Mouse (Mus musculus): Measurements from ENCODE around the gene Orai3. TPM values are rescaled to one million over a fixed set of nuclear protein-coding genes. Genes with fewer than 3 reads are reported as not detected.
"Not testable (repeated sequence)": the region's sequence is repeated elsewhere in the genome, so short reads cannot be mapped to it uniquely, and the experiment has no call there.

Gene Orai3
- polyA plus RNA-seq, 1 experiment from 2014 or later, result 16.1 TPM

GRCm38 (mm10) chr7:127761026-127761425 is 8.6 kb upstream of the Orai3 start:
- peak; percentile 58 for DNase-seq (ENCODE audit: low spot score)

DNA sequence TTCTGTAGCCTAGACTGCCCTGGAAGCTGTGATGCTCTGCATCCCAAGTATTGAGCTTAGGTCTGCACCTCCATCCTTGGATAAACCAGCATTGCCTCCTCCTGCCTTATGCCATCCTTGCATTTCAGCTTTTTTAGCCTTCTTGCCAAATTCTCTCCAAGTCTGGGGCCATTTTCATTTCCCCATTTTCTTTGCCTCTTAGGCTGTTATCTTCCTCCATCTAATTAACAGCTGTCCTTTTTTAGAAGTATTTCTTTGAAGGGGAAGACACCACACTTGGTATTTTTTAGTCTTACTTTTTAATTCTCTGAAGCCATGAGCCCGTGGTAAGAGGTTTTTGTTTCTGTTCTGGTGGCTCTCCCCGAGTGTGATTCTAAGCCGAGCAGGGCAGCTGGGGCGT is 6.0 kb upstream of the Orai3 start:
- no peak for DNase-seq (ENCODE audit: low spot score)

- DNase-seq (ENCODE audit: low spot score), result no peak
These were observed 3.9 kb upstream of the Orai3 start for GRCm38 (mm10) chr7:127765756-127766155.

GRCm38 (mm10) chr7:127766851-127767609 is 2.6 kb upstream of the Orai3 start:
- DNase-seq (ENCODE audit: low spot score), result no peak

DNA sequence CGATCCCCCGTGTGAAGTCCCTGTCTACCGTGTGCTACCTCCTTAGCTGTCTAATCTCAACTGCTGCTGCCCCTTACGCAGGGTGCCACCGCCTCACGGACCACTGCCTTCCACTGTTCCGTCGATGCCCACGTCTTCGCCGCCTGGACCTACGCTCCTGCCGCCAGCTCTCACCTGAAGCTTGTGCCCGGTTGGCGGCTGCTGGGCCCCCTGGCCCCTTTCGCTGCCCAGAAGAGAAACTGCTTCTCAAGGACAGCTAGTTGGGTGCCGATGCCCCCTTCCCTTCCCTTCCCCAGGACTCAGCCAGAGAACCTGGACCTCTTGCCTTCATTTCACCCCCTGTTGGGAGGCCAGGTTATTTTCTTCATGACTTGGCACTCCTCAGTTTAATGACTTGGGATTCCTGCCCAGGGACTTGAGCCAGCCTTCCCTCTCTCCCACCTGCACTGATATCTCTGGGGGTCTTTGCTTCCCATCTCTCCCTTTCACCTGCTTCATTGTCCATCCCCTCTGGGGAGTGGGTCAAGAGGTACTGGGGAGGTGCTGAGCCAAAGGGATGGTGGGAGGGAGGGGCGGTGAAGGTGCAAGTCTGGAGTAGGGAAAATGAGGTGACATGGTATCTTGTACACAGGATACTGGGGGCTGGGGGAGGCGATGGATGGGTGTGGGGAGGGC is 1.8 kb upstream of the Orai3 start:
- DNase-seq (ENCODE audit: low spot score), result no peak

GRCm38 (mm10) chr7:127768346-127768996 is 1.1 kb upstream of the Orai3 start:
- DNase-seq (ENCODE audit: low spot score), result peak; percentile 41

- peak; percentile 68 for DNase-seq (ENCODE audit: low spot score)
These were observed 520 bp upstream of the Orai3 start for GRCm38 (mm10) chr7:127768997-127769593.

- peak; percentile 45 for DNase-seq (ENCODE audit: low spot score)
These were observed 657 bp downstream of the Orai3 start for GRCm38 (mm10) chr7:127770039-127770905.

DNA sequence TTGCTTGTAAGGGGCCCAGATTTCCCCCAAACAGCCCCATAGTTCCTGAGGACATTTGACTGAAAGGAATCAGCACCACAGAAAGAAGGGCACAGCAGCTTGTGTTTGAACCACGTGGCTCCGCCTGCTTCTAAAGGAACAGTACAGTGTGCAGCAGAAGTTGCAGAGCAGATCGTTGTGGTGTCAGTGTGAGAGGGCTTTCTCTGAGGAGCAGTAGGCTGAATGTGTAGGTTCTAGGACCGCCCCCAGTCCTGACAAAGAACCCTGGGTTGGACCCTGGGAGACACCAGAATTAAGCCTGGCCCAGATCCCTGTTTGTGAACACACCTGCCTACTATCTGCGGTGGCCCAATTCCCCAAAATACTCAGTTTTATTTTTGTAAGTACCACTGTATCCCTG is 1.6 kb downstream of the Orai3 start:
- DNase-seq (ENCODE audit: low spot score), result peak; percentile 57

GRCm38 (mm10) chr7:127772080-127772479 is 2.5 kb downstream of the Orai3 start:
- DNase-seq (ENCODE audit: low spot score), result no peak

- no peak for DNase-seq (ENCODE audit: low spot score)
These were observed 2.9 kb downstream of the Orai3 start for GRCm38 (mm10) chr7:127772557-127772956.

DNA sequence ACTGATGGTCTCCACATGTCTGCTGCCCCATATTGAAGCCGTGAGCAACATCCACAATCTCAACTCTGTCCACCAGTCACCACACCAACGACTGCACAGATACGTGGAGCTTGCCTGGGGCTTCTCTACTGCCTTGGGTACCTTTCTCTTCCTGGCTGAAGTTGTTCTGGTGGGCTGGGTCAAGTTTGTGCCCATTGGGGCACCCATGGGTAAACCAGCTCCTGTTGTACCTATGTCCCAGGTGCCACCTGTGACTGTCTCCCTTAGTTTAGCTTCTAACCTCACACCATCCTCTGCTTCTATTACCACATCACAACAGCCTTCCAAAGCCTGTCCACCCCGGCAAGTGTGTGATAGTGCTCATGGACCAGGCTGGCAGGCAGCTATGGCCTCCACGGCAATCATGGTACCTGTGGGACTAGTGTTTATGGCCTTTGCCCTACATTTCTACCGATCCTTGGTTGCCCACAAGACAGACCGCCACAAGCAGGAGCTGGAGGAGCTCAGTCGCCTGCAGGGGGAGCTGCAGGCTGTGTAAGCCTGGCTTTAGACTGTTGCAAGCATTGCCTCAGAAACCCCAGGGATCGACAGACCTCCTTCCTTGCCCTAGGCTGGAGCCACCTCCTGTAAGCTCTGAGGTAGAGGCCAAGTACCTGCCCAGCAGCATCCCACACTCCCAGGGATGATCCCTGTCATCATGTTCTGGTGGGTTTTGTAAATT is 4.2 kb downstream of the Orai3 start:
- peak; percentile 85 for DNase-seq (ENCODE audit: low spot score)

DNA sequence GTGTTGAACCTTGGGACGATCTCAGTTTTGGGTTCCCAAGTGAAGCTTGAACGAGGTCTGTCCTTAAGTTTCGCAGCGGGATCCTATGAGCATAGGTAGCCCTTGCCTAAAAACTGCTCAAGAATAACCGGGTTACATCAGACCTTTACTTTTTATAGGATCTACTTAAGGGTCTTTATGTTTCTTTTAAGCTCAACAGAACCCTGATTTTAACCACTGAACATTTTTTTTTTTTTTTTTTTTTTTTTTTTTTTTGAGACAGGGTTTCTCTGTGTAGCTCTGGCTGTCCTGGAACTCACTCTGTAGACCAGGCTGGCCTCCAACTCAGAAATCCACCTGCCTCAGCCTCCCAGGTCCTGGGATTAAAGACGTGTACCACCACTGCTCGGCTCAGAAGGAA is 6.2 kb downstream of the Orai3 start:
- not testable (repeated sequence) for DNase-seq (ENCODE audit: low spot score)

DNA sequence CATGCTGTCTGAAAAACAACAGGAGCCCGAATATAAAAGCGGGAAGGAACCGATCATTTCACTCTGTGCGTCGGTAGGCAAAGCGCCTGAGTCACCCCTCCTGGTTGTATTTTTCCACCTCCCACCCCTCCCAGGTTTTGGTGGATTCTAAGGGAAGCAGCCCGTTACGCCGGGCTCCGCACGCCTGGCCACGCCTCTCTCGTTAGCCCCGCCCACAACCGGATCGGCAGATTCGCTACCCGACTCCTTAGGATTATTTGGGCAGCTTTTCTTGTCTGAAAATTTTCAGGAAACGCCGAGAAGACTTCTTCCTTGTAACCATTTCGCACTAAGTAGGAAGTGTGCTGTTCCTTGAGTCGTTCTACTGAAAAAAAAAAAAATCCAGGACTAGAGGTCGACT is 6.8 kb downstream of the Orai3 start, which contains the start of gene Setd1a:
Gene Setd1a, plus strand, starts transcription at position 245 of the 400 bp plus-strand sequence.
- peak; percentile 80 for DNase-seq (ENCODE audit: low spot score)

- peak; percentile 97 for DNase-seq (ENCODE audit: low spot score)
These were observed 7.4 kb downstream of the Orai3 start for GRCm38 (mm10) chr7:127776878-127777473.

DNA sequence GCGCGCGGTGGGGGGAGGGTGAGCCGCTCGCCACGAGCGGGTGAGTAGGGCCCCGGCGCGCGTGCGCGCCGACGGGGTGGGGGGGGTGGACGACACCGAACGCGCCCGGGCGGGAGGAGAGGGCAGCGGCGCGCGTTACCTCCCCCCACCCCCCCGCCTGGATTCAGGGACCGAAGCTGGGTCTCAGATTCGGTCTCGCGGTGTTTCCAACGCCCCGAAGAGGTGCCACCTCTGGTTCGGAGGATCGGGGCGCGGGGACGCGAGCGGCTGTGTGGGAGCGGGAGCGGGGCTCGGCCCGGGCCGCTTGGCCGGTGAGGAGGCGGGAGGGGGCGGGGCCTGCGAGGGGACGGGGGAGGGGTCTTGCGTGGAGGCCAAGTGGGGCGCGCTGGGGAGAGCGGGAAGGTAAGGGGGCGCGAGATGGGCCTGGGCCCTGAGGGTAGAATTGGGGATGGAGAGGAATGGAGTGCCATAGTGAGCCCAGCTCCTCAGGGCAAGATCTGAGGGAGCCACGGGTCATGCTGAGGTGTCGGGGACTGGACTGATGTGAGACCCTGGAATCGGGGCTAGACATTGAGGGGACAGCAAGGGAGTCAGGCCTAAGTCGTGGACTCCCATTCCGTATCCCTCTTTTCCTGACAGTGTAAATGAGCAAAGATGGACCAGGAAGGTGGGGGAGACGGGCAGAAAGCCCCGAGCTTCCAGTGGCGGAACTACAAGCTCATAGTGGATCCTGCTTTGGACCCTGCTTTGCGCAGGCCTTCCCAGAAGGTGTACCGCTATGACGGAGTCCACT is 8.1 kb downstream of the Orai3 start:
- DNase-seq (ENCODE audit: low spot score), result no peak

DNA sequence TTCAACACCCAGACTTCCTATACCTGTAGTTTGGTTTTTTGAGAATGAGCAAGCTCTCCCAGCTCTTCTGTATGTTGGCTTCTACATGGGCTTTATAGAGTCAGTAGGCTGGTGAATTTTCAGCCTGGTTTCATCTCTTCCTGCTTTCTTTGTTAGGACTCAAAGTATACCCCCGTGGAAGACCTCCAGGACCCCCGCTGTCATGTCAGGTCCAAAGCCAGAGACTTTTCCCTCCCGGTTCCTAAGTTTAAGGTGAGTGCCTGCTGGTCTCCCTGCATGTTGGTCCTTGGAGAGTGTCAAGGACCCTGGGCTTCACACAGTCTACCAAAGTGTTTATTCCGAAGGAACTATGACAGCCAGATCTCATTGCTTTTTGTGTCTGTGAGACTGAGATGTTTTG is 8.7 kb downstream of the Orai3 start:
- DNase-seq (ENCODE audit: low spot score), result no peak

GRCm38 (mm10) chr7:127785308-127785707 is 15.7 kb downstream of the Orai3 start, which contains the start of gene Gm49388:
Gene Gm49388, plus strand, starts transcription at chr7:127785608.
- DNase-seq (ENCODE audit: low spot score), result no peak

Data from thymus, postnatal 0 days (tissue).